Mouse (Mus musculus) embryonic facial prominence, embryonic 10.5 days (tissue): ENCODE data around the gene Slc35f3. TPM values are rescaled to one million over a fixed set of nuclear protein-coding genes. Genes with fewer than 3 reads are reported as not detected.
"Not testable (repeated sequence)": the region's sequence is repeated elsewhere in the genome, so short reads cannot be mapped to it uniquely, and the experiment has no call there.

Experiments
- DNase-seq: peaks from one replicate; pipeline ENCODE4 v3.0.0-alpha.2; 2017; ENCODE audit warnings: low spot score
- H3K27ac ChIP-seq: fragments of 300-500 bp; sonication (generic); replicated peaks from 2 replicates; pipeline ENCODE4 v1.5.1; 2016; ENCODE audit warnings: mild to moderate bottlenecking
- H3K27me3 ChIP-seq: fragments of 300-500 bp; sonication (generic); replicated peaks from 2 replicates; pipeline ENCODE4 v1.6.1; 2016; ENCODE audit warnings: low read depth, mild to moderate bottlenecking; ENCODE audit not compliant: poor library complexity, severe bottlenecking
- H3K36me3 ChIP-seq: fragments of 300-500 bp; sonication (generic); replicated peaks from 2 replicates; pipeline ENCODE4 v1.6.1; 2016; ENCODE audit warnings: mild to moderate bottlenecking, moderate library complexity
- H3K4me1 ChIP-seq: fragments of 300-500 bp; sonication (generic); 2 replicates; pipeline ENCODE4 v1.6.1; 2016
- H3K4me3 ChIP-seq: fragments of 300-500 bp; sonication (generic); 2 replicates; pipeline ENCODE4 v1.5.1; 2016; ENCODE audit warnings: mild to moderate bottlenecking, moderate library complexity
- H3K9me3 ChIP-seq: fragments of 300-500 bp; sonication (generic); 2 replicates; pipeline ENCODE4 v1.6.1; 2016; ENCODE audit warnings: mild to moderate bottlenecking
- WGBS: fragments of 180-500 bp; shearing (Covaris S2); methylation state at CpG from one replicate; pipeline ENCODE4 v1.1.7; 2016; 5-methylcytosine and 5-hydroxymethylcytosine counted together
- polyA plus RNA-seq: library from polyadenylated mRNA; unstranded; fragments of >200 nt; fragmentation: Nextera tagmentation; extraction: Ambion mirVana; gene quantifications from 2 replicates; pipeline ENCODE4 v1.2.1, GENCODE M21; 2016

Slc35f3 gene
- polyA plus RNA-seq, 1 experiment from 2014 or later = not detected

GRCm38 (mm10) chr8:126381299-126381698 lies 82.9 kb downstream of the Slc35f3 start:
- Histone ChIP-seq H3K4me1 (no peaks in the 10 kb centered on the region), H3K36me3 (no peaks in the 10 kb centered on the region), H3K4me3 (no peak overlapping the region), H3K27ac (no peak overlapping the region), H3K27me3 (no peaks in the 10 kb centered on the region; the same call in 1 of the 2 replicates), H3K9me3 (no peaks in the 10 kb centered on the region)
- no peak for DNase-seq
- 83% methylated on average over 7 of the region's 7 CpGs for WGBS

GRCm38 (mm10) chr8:126382216-126382615 lies 83.9 kb downstream of the Slc35f3 start:
- no peak overlapping the region for H3K4me3 ChIP-seq
- no peaks in the 10 kb centered on the region for H3K9me3 ChIP-seq
- 44% methylated on average over 14 of the region's 14 CpGs for WGBS
- H3K27me3 ChIP-seq = no peaks in the 10 kb centered on the region
- no peaks in the 10 kb centered on the region for H3K36me3 ChIP-seq
- no peak overlapping the region for H3K27ac ChIP-seq
- peak; percentile 48 for DNase-seq
- no peaks in the 10 kb centered on the region for H3K4me1 ChIP-seq

- no peak overlapping the region for H3K27ac ChIP-seq
- peak; percentile 48 for DNase-seq
- WGBS = 70% methylated on average over 5 of the region's 5 CpGs
- H3K4me1 ChIP-seq = no peaks in the 10 kb centered on the region
- H3K4me3 ChIP-seq = no peak overlapping the region
- H3K36me3 ChIP-seq = no peaks in the 10 kb centered on the region
- no peaks in the 10 kb centered on the region for H3K27me3 ChIP-seq
- no peaks in the 10 kb centered on the region for H3K9me3 ChIP-seq
These were observed 84.4 kb downstream of the Slc35f3 start for GRCm38 (mm10) chr8:126382749-126383148.

DNA sequence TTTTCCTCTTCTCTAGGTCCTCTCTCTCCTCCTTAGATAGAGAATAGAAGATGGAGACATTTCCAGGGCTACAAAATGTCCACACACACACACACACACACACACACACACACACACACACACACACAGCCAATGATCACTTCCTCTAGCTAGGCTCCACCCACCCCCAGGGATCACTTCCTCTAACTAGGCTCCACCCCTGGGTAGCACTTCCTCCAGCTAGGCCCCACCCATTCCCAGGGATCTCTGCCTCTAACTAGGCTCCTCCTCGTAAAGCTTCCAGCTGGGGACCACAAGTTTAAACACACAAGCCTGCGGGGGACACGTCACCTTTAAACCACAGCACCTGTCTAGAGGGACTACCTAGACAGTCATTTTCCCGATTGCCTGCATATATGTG lies 89.2 kb downstream of the Slc35f3 start:
- no peaks in the 10 kb centered on the region for H3K27me3 ChIP-seq
- H3K27ac ChIP-seq = no peak overlapping the region
- no peak overlapping the region for H3K4me3 ChIP-seq
- no peaks in the 10 kb centered on the region for H3K36me3 ChIP-seq
- H3K4me1 ChIP-seq = no peaks in the 10 kb centered on the region
- 90% methylated on average over 4 of the region's 4 CpGs for WGBS
- H3K9me3 ChIP-seq = no peaks in the 10 kb centered on the region
- DNase-seq = no peak

DNA sequence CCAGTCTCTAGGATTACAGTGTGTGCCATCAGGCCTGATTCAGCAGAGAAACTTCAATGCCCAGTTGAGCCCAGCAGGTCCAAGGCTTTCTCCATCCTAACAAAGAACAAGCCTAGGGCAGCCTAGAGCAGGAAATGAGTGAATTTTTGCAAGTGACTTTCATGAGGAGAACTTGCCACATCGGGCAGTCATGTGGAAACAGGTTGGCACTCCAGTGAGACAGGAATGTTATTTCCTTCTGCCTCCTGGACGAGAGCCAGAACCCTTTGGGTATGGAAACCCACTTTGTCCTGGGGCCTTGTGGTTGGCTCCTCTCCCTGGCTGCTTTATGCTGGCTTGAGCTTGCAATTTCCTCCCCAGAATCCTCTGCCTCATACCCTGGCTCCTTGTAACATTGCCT lies 93.2 kb downstream of the Slc35f3 start:
- no peak for DNase-seq
- H3K27me3 ChIP-seq = no peaks in the 10 kb centered on the region
- H3K27ac ChIP-seq = no peak overlapping the region
- 74% methylated on average over 2 of the region's 2 CpGs for WGBS
- no peak overlapping the region for H3K4me3 ChIP-seq
- no peaks in the 10 kb centered on the region for H3K9me3 ChIP-seq
- H3K36me3 ChIP-seq = no peaks in the 10 kb centered on the region
- H3K4me1 ChIP-seq = no peaks in the 10 kb centered on the region

- Histone ChIP-seq H3K27ac (no peak overlapping the region), H3K27me3 (no peaks in the 10 kb centered on the region), H3K36me3 (no peaks in the 10 kb centered on the region), H3K9me3 (no peaks in the 10 kb centered on the region), H3K4me3 (no peak overlapping the region), H3K4me1 (no peaks in the 10 kb centered on the region)
- WGBS = 81% methylated on average over 9 of the region's 9 CpGs
- no peak for DNase-seq
These were observed 97.0 kb downstream of the Slc35f3 start for GRCm38 (mm10) chr8:126395386-126395785.

DNA sequence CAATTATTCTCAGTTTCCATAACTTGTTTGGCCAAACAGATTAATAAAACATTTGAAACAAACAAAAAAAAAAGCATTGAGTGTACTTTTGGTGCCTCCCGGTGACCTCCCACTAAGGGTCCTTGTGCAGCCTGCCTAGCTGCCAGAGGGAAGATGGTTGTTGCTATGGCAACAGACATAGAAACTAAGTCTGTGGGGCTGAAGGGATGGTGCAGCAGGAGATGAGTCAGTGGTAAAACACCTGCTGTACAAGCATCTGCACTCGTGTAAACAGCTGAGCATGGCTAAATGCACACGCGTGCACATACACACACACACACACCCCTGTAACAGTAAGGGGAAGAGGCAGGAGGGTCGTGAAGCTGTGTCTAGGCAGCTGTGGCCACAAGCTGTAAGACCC lies 97.6 kb downstream of the Slc35f3 start:
- DNase-seq = no peak
- Histone ChIP-seq H3K27ac (no peak overlapping the region), H3K27me3 (no peaks in the 10 kb centered on the region), H3K4me3 (no peak overlapping the region), H3K4me1 (no peaks in the 10 kb centered on the region), H3K9me3 (no peaks in the 10 kb centered on the region), H3K36me3 (no peaks in the 10 kb centered on the region)
- WGBS = 79% methylated on average over 5 of the region's 5 CpGs

DNA sequence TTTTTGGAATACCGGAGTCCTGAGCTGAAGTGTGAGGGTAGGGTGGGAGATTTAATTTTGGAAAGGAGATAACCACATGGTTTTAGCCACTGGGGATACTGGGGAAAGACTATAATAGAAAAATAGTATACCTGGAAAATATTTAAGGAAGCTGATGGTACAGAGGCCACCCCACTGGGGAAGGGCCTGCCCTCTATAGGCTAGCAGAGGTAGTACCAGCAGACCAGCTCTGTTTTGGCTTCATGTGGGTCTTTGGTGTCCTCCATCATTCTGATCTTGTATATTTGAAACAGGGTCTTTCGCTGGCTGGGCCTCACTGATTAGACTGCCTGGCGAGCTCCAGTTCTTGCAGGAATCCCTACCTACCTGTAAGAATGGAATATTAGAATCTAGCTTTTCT lies 100.0 kb downstream of the Slc35f3 start:
- Histone ChIP-seq H3K27me3 (no peaks in the 10 kb centered on the region), H3K4me1 (no peaks in the 10 kb centered on the region), H3K9me3 (no peaks in the 10 kb centered on the region), H3K4me3 (no peak overlapping the region), H3K27ac (no peak overlapping the region), H3K36me3 (no peaks in the 10 kb centered on the region)
- no peak for DNase-seq
- 84% methylated on average over 3 of the region's 3 CpGs for WGBS

DNA sequence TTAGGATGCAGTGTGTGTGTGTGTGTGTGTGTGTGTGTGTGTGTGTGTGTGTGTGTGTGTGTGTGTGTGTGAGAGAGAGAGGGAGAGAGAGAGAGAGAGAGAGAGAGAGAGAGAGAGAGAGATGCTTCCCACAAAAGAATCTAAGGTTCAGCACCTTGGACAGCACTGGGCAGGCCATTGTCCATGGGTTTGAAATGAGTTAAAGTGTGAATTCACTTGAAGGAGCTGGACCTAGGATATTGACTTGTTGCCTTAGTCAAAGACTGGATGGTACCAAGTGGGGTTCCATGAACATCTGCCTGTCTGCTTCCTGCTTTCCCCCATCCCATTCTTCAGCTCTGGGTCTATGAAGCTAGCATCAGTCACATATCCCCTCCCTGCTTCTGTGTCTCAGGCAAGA lies 106.2 kb downstream of the Slc35f3 start:
- not testable (repeated sequence) for H3K27me3 ChIP-seq

GRCm38 (mm10) chr8:126405030-126405429 lies 106.7 kb downstream of the Slc35f3 start:
- H3K9me3 ChIP-seq = no peaks in the 10 kb centered on the region
- H3K36me3 ChIP-seq = no peaks in the 10 kb centered on the region
- no peak overlapping the region for H3K4me3 ChIP-seq
- H3K4me1 ChIP-seq = no peaks in the 10 kb centered on the region
- no peak for DNase-seq
- H3K27ac ChIP-seq = no peak overlapping the region
- no peaks in the 10 kb centered on the region for H3K27me3 ChIP-seq
- WGBS = 82% methylated on average over 4 of the region's 4 CpGs

More for the DNA sequence above, 106.2 kb downstream of the Slc35f3 start:
- H3K4me3 ChIP-seq, H3K27ac ChIP-seq, H3K36me3 ChIP-seq, H3K4me1 ChIP-seq, H3K9me3 ChIP-seq: not testable (repeated sequence)
- peak; percentile 39 for DNase-seq

- Histone ChIP-seq H3K4me1 (peaks cover 15% of the 10 kb centered on the region), H3K27me3 (no peaks in the 10 kb centered on the region), H3K27ac (no peak overlapping the region), H3K9me3 (no peaks in the 10 kb centered on the region), H3K4me3 (no peak overlapping the region), H3K36me3 (peaks cover 18% of the 10 kb centered on the region)
- no peak for DNase-seq
- 85% methylated on average over 3 of the region's 3 CpGs for WGBS
These were observed 122.5 kb downstream of the Slc35f3 start for GRCm38 (mm10) chr8:126420834-126421233.

DNA sequence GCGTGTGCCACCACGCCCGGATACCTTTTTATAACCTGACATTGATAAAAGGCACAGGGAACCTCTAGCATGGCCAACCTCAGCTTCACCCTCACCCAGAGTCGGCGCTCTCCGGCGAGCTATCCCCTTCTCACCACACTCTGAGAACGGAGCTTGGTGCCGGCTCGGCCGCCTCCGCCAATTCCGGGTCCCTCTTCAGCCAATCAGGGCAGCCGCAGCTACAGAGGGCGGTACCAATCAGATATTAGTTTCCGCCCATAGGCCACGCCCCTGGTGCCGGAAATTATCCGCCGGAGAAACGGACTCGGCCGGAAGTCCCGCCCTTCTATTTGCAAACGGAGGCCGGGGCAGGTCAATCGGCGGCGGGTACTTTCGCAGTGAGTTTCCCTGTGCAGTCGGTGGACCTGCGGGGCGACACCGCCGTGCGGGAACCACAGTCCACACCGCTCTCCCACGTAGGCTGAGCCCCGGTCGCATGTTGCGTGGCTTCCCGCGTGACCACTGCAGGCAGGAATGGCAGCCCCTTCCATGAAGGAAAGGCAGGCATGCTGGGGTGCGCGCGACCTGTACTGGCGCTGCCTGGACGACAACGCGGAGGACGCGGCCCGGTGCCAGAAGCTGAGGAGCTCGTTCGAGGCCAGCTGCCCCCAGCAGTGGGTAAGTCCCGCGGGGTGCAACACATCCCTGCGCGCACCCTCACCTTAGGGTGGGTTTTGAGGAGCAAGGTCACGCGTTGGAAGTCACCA lies 124.0 kb downstream of the Slc35f3 start, which contains the start of gene Coa6:
Gene Coa6 (plus strand): TSS at position 342 of the 746 bp plus-strand sequence.
- Histone ChIP-seq H3K27me3 (no peaks in the 10 kb centered on the region), H3K4me1 (peaks cover 15% of the 10 kb centered on the region), H3K27ac (peak within 1 kb of the TSS; percentile 86), H3K4me3 (peak within 1 kb of the TSS; percentile 82), H3K9me3 (no peaks in the 10 kb centered on the region), H3K36me3 (peaks cover 33% of the 10 kb centered on the region)
- under 1% methylated on average over 61 of the region's 61 CpGs for WGBS
- peak; percentile 97 for DNase-seq

GRCm38 (mm10) chr8:126422920-126423300 lies 124.6 kb downstream of the Slc35f3 start:
- H3K27ac ChIP-seq = peak overlapping the region; percentile 86
- no peak for DNase-seq
- WGBS = 9% methylated on average over 9 of the region's 9 CpGs

More at GRCm38 (mm10) chr8:126422920-126423300, 124.6 kb downstream of the Slc35f3 start:
- no peaks in the 10 kb centered on the region for H3K27me3 ChIP-seq
- peak overlapping the region; percentile 82 for H3K4me3 ChIP-seq
- peaks cover 15% of the 10 kb centered on the region for H3K4me1 ChIP-seq
- H3K36me3 ChIP-seq = peaks cover 39% of the 10 kb centered on the region
- no peaks in the 10 kb centered on the region for H3K9me3 ChIP-seq
